Mouse (Mus musculus) liver, adult 2 months (tissue): ENCODE results near the gene Atxn1.

Source experiments
- CTCF ChIP-seq: fragments of 200-500 bp; IDR thresholded peaks from 2 replicates; pipeline ENCODE4 v1.5.1; 2011; ENCODE audit warnings: low read depth, low read length, control low read depth
- POLR2A ChIP-seq: fragments of 200-500 bp; IDR thresholded peaks from 2 replicates; pipeline ENCODE4 v1.6.1; 2011; ENCODE audit warnings: low read length, control low read depth; ENCODE audit not compliant: insufficient read depth; ENCODE audit errors: extremely low read depth

GRCm38 (mm10) chr13:45798248-45798647 is 166.6 kb downstream of the Atxn1 start:
- TF ChIP-seq CTCF, result no peak
- no peak for TF ChIP-seq POLR2A
